Mouse (Mus musculus) heart, embryonic 14.5 days (tissue): Measurements from ENCODE around the gene Antxr2. TPM values are rescaled to one million over a fixed set of nuclear protein-coding genes. Genes with fewer than 3 reads are reported as not detected.

Source experiments
- ATAC-seq: fragments of 200-750 bp; cut with Nextera tagmentation; 2 replicates; pipeline ENCODE4 v1.8.0; 2017; ENCODE audit warnings: low read depth, moderate TSS enrichment; ENCODE audit not compliant: insufficient number of reproducible peaks, insufficient read depth, low FRiP score
- H3K27ac ChIP-seq, 2 experiments: fragments of 200-500 bp in 1 of 2; fragments of 300-500 bp in 1 of 2; sonication (generic) in 1 of 2; replicated peaks in 1 of 2; 2 replicates each; pipeline ENCODE4 v1.5.1; 2012 to 2014; ENCODE audit warnings: low read depth in 2 of 2, low read length in 2 of 2, control low read depth in 1 of 2, mild to moderate bottlenecking in 1 of 2, mixed read lengths in 1 of 2; ENCODE audit not compliant: control insufficient read depth in 1 of 2, insufficient read depth in 1 of 2
- H3K27me3 ChIP-seq: fragments of 300-500 bp; sonication (generic); 2 replicates; pipeline ENCODE4 v1.6.1; 2014; ENCODE audit warnings: mild to moderate bottlenecking, low read length, control low read depth; ENCODE audit not compliant: control insufficient read depth, insufficient read depth
- H3K36me3 ChIP-seq: fragments of 300-500 bp; sonication (generic); 2 replicates; pipeline ENCODE4 v1.6.1; 2014; ENCODE audit warnings: mild to moderate bottlenecking, control low read depth, low read length, mixed read lengths; ENCODE audit not compliant: control insufficient read depth, insufficient read depth
- H3K4me1 ChIP-seq, 2 experiments: fragments of 200-500 bp in 1 of 2; fragments of 300-500 bp in 1 of 2; sonication (generic) in 1 of 2; 2 replicates each; pipeline ENCODE4 v1.6.1; 2012 to 2014; ENCODE audit warnings: low read length in 2 of 2, control low read depth in 1 of 2, mixed read lengths in 1 of 2; ENCODE audit not compliant: control insufficient read depth in 2 of 2, insufficient read depth in 2 of 2
- H3K4me2 ChIP-seq: fragments of 300-500 bp; sonication (generic); 2 replicates; pipeline ENCODE4 v1.6.1; 2014; ENCODE audit warnings: mild to moderate bottlenecking, low read length
- H3K4me3 ChIP-seq, 2 experiments: fragments of 200-500 bp in 1 of 2; fragments of 300-500 bp in 1 of 2; sonication (generic) in 1 of 2; 2 replicates each; pipeline ENCODE4 v1.5.1; 2012 to 2014; ENCODE audit warnings: low read length in 2 of 2, mild to moderate bottlenecking in 2 of 2, control low read depth in 1 of 2, low read depth in 1 of 2, moderate library complexity in 1 of 2; ENCODE audit not compliant: control insufficient read depth in 1 of 2, insufficient read depth in 1 of 2
- H3K9ac ChIP-seq: fragments of 300-500 bp; sonication (generic); 2 replicates; pipeline ENCODE4 v1.6.1; 2014; ENCODE audit warnings: mild to moderate bottlenecking, low read length
- H3K9me3 ChIP-seq: fragments of 300-500 bp; sonication (generic); 2 replicates; pipeline ENCODE4 v1.6.1; 2016; ENCODE audit warnings: low read length, control low read depth; ENCODE audit not compliant: control insufficient read depth
- WGBS: fragments of 180-500 bp; shearing (Covaris S2); extraction: QIAGEN DNeasy Blood & Tissue Kit; methylation state at CpG from one replicate; pipeline ENCODE4 v1.1.7; 2014; 5-methylcytosine and 5-hydroxymethylcytosine counted together
- polyA plus RNA-seq: library from polyadenylated mRNA; unstranded; fragments of >200 nt; fragmentation: Nextera tagmentation; extraction: Ambion mirVana; gene quantifications from 2 replicates; pipeline ENCODE4 v1.2.1, GENCODE M21; 2014

Gene Antxr2
- polyA plus RNA-seq, 1 experiment from 2014 or later, result 68.2 TPM

DNA sequence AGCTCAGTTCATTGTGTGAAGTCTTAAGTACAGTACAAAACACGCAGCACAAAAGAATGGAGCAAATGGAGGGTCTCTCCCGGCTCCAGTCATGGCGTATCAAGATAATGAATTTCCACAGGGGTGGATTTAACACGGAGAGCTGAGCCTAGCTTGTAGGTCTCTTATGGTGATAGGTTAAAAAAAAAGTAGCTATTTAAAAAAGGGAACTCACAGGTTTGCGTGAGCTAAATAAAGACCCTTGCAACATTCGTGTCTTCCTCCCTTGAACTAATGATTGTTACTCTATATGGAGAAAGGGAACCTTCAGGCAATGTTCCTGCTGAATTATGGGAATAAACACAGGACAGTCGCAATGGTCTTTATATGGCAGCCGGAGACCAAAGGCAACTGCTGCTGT, 150.7 kb downstream of the Antxr2 start:
- 78% methylated on average over 8 of the region's 8 CpGs for WGBS
- Histone ChIP-seq H3K27ac (no peak overlapping the region), H3K36me3 (peaks cover 12% of the 10 kb centered on the region), H3K9ac (no peak overlapping the region), H3K4me3 (no peak overlapping the region), H3K4me2 (no peak overlapping the region), H3K27me3 (no peaks in the 10 kb centered on the region), H3K4me1 (no peaks in the 10 kb centered on the region), H3K9me3 (no peaks in the 10 kb centered on the region)
- no peak for ATAC-seq

DNA sequence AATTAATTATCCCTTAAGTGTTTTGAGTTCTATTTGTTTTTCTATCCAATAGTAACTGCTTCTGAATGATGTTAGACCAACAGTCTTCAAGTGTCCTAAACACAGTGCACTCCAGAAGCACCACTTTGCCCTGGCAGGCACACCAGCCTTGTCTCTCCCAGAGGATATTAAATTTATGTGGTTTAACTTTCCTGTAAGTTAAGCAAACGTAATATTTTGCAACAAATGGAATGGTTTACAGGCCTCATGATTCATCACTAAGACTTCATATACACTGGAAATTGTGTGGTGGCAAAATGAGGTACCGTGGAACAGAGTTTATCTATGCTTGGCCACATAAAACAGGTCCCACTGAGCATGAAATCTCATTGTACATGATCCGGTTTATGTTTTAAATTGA, 152.0 kb downstream of the Antxr2 start:
- Histone ChIP-seq H3K9ac (no peak overlapping the region), H3K36me3 (no peaks in the 10 kb centered on the region), H3K27me3 (no peaks in the 10 kb centered on the region), H3K4me1 (no peaks in the 10 kb centered on the region), H3K4me3 (no peak overlapping the region), H3K27ac (no peak overlapping the region), H3K9me3 (no peaks in the 10 kb centered on the region), H3K4me2 (no peak overlapping the region)
- WGBS, result 79% methylated on average over 3 of the region's 3 CpGs
- ATAC-seq, result no peak

DNA sequence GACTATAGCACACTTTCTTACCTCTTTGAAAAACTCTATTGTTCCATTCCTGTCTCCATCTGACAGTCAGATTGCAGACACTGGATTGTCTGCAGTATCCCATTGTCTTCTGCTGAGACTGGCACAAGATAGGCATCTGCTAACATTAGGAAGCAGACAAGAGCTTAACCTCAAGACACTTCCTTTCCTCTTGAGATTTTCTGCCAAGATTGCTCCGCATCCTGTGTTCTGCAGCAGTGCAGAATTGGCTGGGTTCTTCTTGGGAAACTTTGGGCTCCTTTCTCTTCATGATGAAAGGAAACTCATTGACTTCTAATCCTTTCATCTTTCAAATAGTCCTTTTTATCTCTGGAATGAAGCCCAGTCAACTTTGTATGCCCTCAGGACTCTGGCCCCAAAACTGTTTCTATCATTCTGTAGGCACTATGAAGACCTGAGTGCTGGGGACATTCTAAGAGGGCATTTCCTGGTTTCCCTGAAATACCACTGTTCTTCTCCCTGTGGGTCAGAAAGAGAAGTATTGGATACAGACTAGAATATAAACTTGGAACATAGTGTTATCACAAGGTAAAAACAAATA, 152.5 kb downstream of the Antxr2 start:
- no peaks in the 10 kb centered on the region for H3K27me3 ChIP-seq
- 73% methylated on average over 1 of the region's 1 CpGs for WGBS
- no peak overlapping the region for H3K9ac ChIP-seq
- H3K9me3 ChIP-seq, result no peaks in the 10 kb centered on the region
- H3K4me3 ChIP-seq, result no peak overlapping the region
- no peaks in the 10 kb centered on the region for H3K36me3 ChIP-seq
- H3K4me1 ChIP-seq, result no peaks in the 10 kb centered on the region
- H3K4me2 ChIP-seq, result no peak overlapping the region
- no peak for ATAC-seq
- H3K27ac ChIP-seq, result no peak overlapping the region

- no peaks in the 10 kb centered on the region for H3K36me3 ChIP-seq
- H3K27ac ChIP-seq, result no peak overlapping the region
- no peak overlapping the region for H3K9ac ChIP-seq
- H3K4me3 ChIP-seq, result no peak overlapping the region
- 88% methylated on average over 2 of the region's 2 CpGs for WGBS
- no peaks in the 10 kb centered on the region for H3K9me3 ChIP-seq
- H3K4me1 ChIP-seq, result no peaks in the 10 kb centered on the region
- no peak for ATAC-seq
- no peaks in the 10 kb centered on the region for H3K27me3 ChIP-seq
- H3K4me2 ChIP-seq, result no peak overlapping the region
Measured at GRCm38 (mm10) chr5:97876895-97877294, 153.9 kb downstream of the Antxr2 start.

DNA sequence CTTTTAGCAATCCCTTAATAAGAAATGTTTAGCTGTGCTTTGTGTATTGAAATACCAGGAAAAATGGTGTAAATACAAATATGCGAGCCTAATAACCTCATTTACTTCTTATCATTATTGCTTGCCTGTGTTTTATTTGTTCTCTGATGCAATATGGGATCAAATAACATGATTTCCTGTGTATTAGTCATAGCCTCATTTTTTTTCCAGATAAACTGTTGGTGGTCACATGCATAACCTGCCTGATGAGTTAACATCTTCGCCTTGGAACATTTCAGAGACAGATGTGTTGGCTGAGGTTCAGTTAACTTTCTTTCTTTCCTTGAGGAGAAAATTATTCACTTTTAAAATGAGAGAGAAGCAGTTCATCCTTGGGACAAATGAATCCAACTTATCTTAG, 162.9 kb downstream of the Antxr2 start:
- WGBS, result 74% methylated on average over 2 of the region's 2 CpGs
- H3K4me1 ChIP-seq, result no peaks in the 10 kb centered on the region
- H3K9ac ChIP-seq, result no peak overlapping the region
- H3K27me3 ChIP-seq, result no peaks in the 10 kb centered on the region
- H3K4me3 ChIP-seq, result no peak overlapping the region
- no peak for ATAC-seq
- no peaks in the 10 kb centered on the region for H3K36me3 ChIP-seq
- H3K9me3 ChIP-seq, result no peaks in the 10 kb centered on the region
- no peak overlapping the region for H3K4me2 ChIP-seq
- H3K27ac ChIP-seq, result no peak overlapping the region

DNA sequence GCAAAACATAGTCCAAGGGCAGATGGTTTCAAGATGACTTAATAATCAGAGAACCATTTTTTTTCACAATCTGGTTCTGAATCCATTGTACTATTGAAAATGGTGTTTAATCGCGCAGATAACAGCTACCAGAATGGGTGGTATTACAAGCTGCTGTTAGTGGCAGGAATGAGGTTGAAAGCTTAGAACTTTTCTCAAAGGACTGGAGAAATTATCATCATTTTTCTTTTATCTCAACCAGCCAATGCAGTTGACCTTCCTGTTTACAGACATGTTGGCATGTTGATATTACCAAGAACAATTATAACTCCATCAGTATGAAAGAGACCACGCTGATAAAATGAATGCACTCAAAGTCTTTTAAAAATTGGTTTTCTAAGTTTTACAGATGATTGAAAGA, 163.9 kb downstream of the Antxr2 start:
- no peak for ATAC-seq
- 80% methylated on average over 3 of the region's 3 CpGs for WGBS
- Histone ChIP-seq H3K36me3 (no peaks in the 10 kb centered on the region), H3K4me1 (no peaks in the 10 kb centered on the region), H3K9ac (no peak overlapping the region), H3K4me2 (no peak overlapping the region), H3K9me3 (no peaks in the 10 kb centered on the region), H3K4me3 (no peak overlapping the region), H3K27me3 (no peaks in the 10 kb centered on the region), H3K27ac (no peak overlapping the region)

DNA sequence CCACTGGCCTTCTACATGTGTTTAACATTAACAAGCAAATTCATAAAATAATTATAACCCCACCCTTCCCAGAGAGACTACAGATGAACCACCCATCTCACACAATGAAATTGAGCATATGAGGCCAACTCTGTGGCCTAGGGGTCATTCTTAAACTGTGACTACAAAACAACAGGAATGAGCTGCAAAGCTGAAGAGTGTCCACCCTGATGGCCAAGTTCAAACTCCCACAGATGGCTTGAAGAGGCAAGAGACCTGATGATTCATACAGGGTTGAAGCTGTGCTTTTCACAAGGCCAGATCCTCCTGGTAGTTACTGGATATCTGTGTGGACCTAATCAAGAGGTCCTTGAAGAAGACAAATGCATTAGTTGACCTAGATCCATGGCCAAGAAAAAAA, 173.7 kb downstream of the Antxr2 start:
- no peak overlapping the region for H3K9ac ChIP-seq
- no peak overlapping the region for H3K27ac ChIP-seq
- H3K4me3 ChIP-seq, result no peak overlapping the region
- H3K4me1 ChIP-seq, result no peaks in the 10 kb centered on the region
- H3K36me3 ChIP-seq, result no peaks in the 10 kb centered on the region
- H3K27me3 ChIP-seq, result no peaks in the 10 kb centered on the region
- no peaks in the 10 kb centered on the region for H3K9me3 ChIP-seq
- H3K4me2 ChIP-seq, result no peak overlapping the region
- no peak for ATAC-seq

DNA sequence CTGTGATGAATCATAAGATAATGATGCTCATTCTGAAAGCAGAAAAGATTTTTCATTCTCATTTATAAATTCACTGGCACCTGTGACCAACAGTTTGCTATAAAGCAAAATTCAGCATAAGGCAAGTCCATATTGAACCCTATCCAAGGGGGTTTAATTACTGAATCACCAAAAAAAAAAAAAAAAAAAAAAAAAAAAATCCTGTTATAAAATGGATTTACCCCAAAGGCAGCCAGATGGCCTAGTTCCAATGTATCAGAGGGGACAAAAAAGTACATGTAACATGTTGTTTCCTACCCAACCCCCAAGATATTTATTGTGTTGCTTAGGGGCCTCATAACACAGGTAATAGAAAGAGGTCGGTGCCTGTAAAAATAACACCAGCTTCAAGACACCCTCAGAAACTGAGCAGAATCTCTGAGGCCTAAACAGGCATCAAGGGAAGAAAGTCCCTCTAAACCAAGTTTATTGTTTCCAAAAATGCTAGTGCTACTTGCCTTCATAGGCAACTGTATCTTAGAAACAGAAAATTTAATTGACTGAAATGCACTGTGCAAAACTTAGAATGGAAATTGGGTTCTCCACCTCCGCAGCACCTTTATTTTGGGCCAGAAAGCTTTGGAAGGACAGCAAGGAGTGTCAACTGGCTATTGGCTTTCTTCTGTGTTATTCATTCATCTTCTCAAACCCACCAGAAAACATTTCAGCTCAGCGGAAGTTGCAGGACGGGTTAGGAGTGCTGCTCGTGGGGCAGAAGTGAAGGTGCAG, 178.7 kb downstream of the Antxr2 start:
- H3K36me3 ChIP-seq, result no peaks in the 10 kb centered on the region
- H3K9ac ChIP-seq, result no peak overlapping the region
- WGBS, result 89% methylated on average over 5 of the region's 5 CpGs
- no peaks in the 10 kb centered on the region for H3K4me1 ChIP-seq
- no peak overlapping the region for H3K4me3 ChIP-seq
- H3K27ac ChIP-seq, result no peak overlapping the region
- no peaks in the 10 kb centered on the region for H3K9me3 ChIP-seq
- no peak overlapping the region for H3K4me2 ChIP-seq
- no peak for ATAC-seq
- no peaks in the 10 kb centered on the region for H3K27me3 ChIP-seq
